Mouse (Mus musculus) bone marrow, adult 2 months (tissue): ENCODE results near the gene Tdg. TPM values are rescaled to one million over a fixed set of nuclear protein-coding genes. Genes with fewer than 3 reads are reported as not detected.
A peak's percentile ranks its signal among the peaks of the same experiment; 100 is the strongest.

Source experiments
- H3K27ac ChIP-seq: fragments of 200-500 bp; 2 replicates; pipeline ENCODE4 v1.5.1; 2012; ENCODE audit warnings: low read depth, mild to moderate bottlenecking, control low read depth, inconsistent platforms, low read length; ENCODE audit not compliant: control insufficient read depth, poor library complexity, insufficient read depth
- H3K4me1 ChIP-seq: fragments of 200-500 bp; 2 replicates; pipeline ENCODE4 v1.6.1; 2011; ENCODE audit warnings: low read length; ENCODE audit not compliant: control insufficient read depth, insufficient read depth
- H3K4me3 ChIP-seq: fragments of 200-500 bp; replicated peaks from 2 replicates; pipeline ENCODE3; 2011; ENCODE audit warnings: mild to moderate bottlenecking, low read depth, low read length, control low read depth; ENCODE audit not compliant: control insufficient read depth
- CTCF ChIP-seq: fragments of 200-500 bp; IDR thresholded peaks from 2 replicates; pipeline ENCODE4 v1.5.1; 2011; ENCODE audit warnings: low read length, control low read depth; ENCODE audit not compliant: control insufficient read depth, insufficient read depth
- POLR2A ChIP-seq: fragments of 200-500 bp; IDR thresholded peaks from 2 replicates; pipeline ENCODE4 v1.6.1; 2011; ENCODE audit warnings: low read depth, mild to moderate bottlenecking, control low read depth, low read length, borderline replicate concordance; ENCODE audit not compliant: control insufficient read depth
- WGBS: fragments of 180-500 bp; shearing (Covaris S2); methylation state at CpG from one replicate; pipeline ENCODE4 v1.1.7; 2018; 5-methylcytosine and 5-hydroxymethylcytosine counted together
- polyA plus RNA-seq: library from polyadenylated mRNA; stranded (reverse); fragments of >200 nt; gene quantifications from 2 replicates; pipeline ENCODE4 v1.2.4, GENCODE M21; 2011; ENCODE audit warnings: low replicate concordance; ENCODE audit not compliant: missing spikeins, insufficient read depth, insufficient read length

Gene Tdg
- polyA plus RNA-seq, 1 experiment = 27.5 TPM

DNA sequence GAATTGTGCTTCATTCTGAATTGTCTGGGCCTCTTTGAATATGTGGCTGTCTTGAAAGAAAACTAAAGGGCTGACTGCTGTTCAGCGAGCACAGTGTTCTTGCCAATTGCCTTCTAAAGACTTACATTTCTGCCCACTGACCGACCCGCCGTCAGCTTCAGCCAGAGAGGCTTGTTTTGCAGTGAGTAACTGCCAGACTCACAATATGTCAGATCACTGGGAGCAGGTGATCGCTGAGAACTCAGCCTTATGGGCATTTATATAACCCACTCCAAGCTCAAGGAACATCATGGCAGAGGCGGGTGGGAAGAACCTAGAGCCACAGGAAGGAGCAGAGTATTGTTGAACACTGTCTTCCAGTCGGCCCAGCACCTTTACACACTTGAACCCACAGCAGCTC is 52.0 kb downstream of the Tdg start:
- Histone ChIP-seq H3K4me1 (no peaks in the 10 kb centered on the region), H3K27ac (no peak overlapping the region), H3K4me3 (no peak overlapping the region)
- 85% methylated on average over 7 of the region's 7 CpGs for WGBS
- TF ChIP-seq POLR2A (no peak), CTCF (no peak)

DNA sequence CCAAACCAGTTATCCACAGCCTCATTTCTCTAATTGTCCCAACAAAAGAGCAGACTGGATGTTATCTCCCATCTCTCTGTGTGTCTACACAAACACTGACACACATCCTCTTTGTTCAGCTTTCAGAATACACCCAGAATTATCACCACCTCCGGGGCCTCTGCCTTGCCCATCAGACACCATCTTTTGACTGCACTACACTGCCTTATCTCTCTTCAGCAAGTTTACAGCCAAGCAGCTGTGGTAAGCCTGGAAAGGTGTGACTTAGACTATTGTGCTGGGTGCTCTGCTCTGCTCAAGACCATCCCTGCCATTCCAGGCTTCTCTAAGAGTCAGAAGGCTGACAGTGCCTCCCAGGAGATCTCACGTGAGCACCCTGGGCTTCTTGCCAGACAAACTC is 55.8 kb downstream of the Tdg start:
- no peaks in the 10 kb centered on the region; the same call in 1 of the 2 replicates for H3K4me1 ChIP-seq
- no peak for TF ChIP-seq CTCF
- TF ChIP-seq POLR2A = no peak
- H3K4me3 ChIP-seq = no peak overlapping the region
- WGBS = 45% methylated on average over 2 of the region's 2 CpGs
- no peak overlapping the region for H3K27ac ChIP-seq

DNA sequence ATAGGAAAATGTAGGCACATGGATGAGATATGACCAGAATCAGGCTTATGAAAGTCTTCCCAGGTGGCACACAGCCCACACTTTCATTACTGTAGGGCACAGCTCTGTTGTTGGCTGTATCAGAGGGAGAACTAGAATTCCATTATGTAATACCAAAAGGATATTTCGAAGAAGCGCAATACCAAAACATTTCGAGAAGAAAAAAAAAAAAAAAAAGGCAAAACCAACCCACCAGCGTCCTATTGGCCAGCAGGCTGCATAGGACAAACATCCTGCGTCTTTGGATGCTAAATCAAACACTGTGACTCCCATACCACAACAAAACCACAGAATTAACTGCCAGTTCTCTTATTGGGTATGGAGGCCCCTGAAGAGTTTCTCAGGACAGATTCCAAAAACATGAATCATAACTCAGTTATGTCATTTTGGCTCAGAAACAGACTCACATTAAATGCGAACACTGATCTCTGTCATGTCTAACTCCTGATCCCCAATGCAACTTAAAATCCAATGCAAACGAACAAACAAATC is 60.1 kb downstream of the Tdg start:
- Histone ChIP-seq H3K4me3 (no peak overlapping the region), H3K27ac (no peak overlapping the region), H3K4me1 (no peaks in the 10 kb centered on the region; the same call in 1 of the 2 replicates)
- 17% methylated on average over 7 of the region's 7 CpGs for WGBS
- TF ChIP-seq CTCF = no peak

- no peaks in the 10 kb centered on the region; the same call in 1 of the 2 replicates for H3K4me1 ChIP-seq
- 11% methylated on average over 14 of the region's 14 CpGs for WGBS
- no peak within 1 kb of the TSS for H3K27ac ChIP-seq
- no peak within 1 kb of the TSS for H3K4me3 ChIP-seq
- TF ChIP-seq CTCF = no peak
- TF ChIP-seq POLR2A = no peak
Observed at GRCm38 (mm10) chr10:82690494-82690893, 60.9 kb downstream of the Tdg start, which contains the start of gene Glt8d2. Gene Glt8d2 (minus strand): TSS chr10:82690650.

DNA sequence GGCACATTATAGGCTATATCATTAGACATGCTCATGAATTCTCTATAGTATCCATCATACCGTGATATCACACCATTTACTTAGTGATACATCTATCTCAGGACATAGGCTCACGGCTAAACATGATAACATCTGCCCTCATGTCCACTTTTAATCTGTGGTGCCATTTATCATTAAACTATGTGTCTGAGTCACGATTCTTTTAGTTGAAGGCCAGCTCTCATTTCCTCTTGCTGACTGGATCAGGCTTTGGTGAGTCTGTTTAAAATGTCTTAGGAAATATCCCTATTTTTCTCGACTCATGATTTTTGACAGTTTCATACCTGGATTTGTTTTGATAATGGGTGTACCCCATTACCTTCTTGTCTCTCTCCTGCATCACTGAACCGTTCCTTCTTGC is 66.3 kb downstream of the Tdg start, which contains the start of gene Hcfc2:
Hcfc2 (plus strand) TSS at position 205 of the 400 bp plus-strand sequence.
- H3K4me3 ChIP-seq = no peak within 1 kb of the TSS
- TF ChIP-seq POLR2A (no peak), CTCF (no peak)
- WGBS = 35% methylated on average over 5 of the region's 5 CpGs
- H3K27ac ChIP-seq = peak within 1 kb of the TSS; percentile 30
- H3K4me1 ChIP-seq = peaks cover 5% of the 10 kb centered on the region; the same call in 1 of the 2 replicates

GRCm38 (mm10) chr10:82696453-82697079 is 66.9 kb downstream of the Tdg start:
- H3K4me1 ChIP-seq = peaks cover 5% of the 10 kb centered on the region; the same call in 1 of the 2 replicates
- TF ChIP-seq POLR2A (no peak), CTCF (no peak)
- WGBS = 34% methylated on average over 4 of the region's 4 CpGs
- H3K27ac ChIP-seq = peak overlapping the region; percentile 30
- no peak overlapping the region for H3K4me3 ChIP-seq

- peaks cover 5% of the 10 kb centered on the region; the same call in 1 of the 2 replicates for H3K4me1 ChIP-seq
- 19% methylated on average over 3 of the region's 3 CpGs for WGBS
- peak overlapping the region; percentile 30; the same call in 1 of the 2 replicates for H3K27ac ChIP-seq
- no peak for TF ChIP-seq POLR2A
- no peak for TF ChIP-seq CTCF
- no peak overlapping the region for H3K4me3 ChIP-seq
Observed at GRCm38 (mm10) chr10:82697305-82697898, 67.8 kb downstream of the Tdg start.

GRCm38 (mm10) chr10:82698712-82699261 is 69.2 kb downstream of the Tdg start:
- peaks cover 5% of the 10 kb centered on the region; the same call in 1 of the 2 replicates for H3K4me1 ChIP-seq
- peak overlapping the region; percentile 100 for H3K4me3 ChIP-seq
- TF ChIP-seq CTCF = no peak; the same call in 1 of the 2 replicates
- TF ChIP-seq POLR2A = peak; percentile 58; the same call in 1 of the 2 replicates
- WGBS = under 1% methylated on average over 42 of the region's 42 CpGs
- peak overlapping the region; percentile 89 for H3K27ac ChIP-seq
